Mouse (Mus musculus): Measurements from ENCODE around the gene Zfy1. TPM values are rescaled to one million over a fixed set of nuclear protein-coding genes. Genes with fewer than 3 reads are reported as not detected.
"Not testable (repeated sequence)": the region's sequence is repeated elsewhere in the genome, so short reads cannot be mapped to it uniquely, and the experiment has no call there.

Gene Zfy1
- polyA plus RNA-seq (2015; fragmentation: Nextera tagmentation; extraction: Ambion mirVana), result not detected in 2 replicates

- H3K36me3 ChIP-seq; H3K9me3 ChIP-seq; H3K9ac ChIP-seq; H3K4me3 ChIP-seq; ATAC-seq (ENCODE audit: extremely low read depth, insufficient number of reproducible peaks, low FRiP score, low TSS enrichment); H3K4me2 ChIP-seq; H3K27ac ChIP-seq (replicated peaks); H3K27me3 ChIP-seq (replicated peaks); H3K4me1 ChIP-seq: not testable (repeated sequence)
- no CpG with 5 or more reads among the region's 11 CpGs for WGBS
These were observed at the start of gene Zfy1 for GRCm38 (mm10) chrY:797309-797708. TSS of gene Zfy1 (minus strand) at chrY:797409.

GRCm38 (mm10) chrY:818396-818795 lies 21.2 kb upstream of the Zfy1 start, which contains the start of gene Uba1y:
TSS of gene Uba1y (plus strand) at chrY:818649.
- H3K4me3 ChIP-seq, result no peak within 1 kb of the TSS
- no peaks in the 10 kb centered on the region for H3K4me1 ChIP-seq
- ATAC-seq (ENCODE audit: extremely low read depth, insufficient number of reproducible peaks, low FRiP score, low TSS enrichment), result no peak
- WGBS, result 90% methylated on average over 12 of the region's 15 CpGs
- no peaks in the 10 kb centered on the region for H3K9me3 ChIP-seq
- H3K27me3 ChIP-seq (replicated peaks), result no peaks in the 10 kb centered on the region
- H3K27ac ChIP-seq (replicated peaks), result no peak within 1 kb of the TSS
- no peak within 1 kb of the TSS for H3K4me2 ChIP-seq
- no peaks in the 10 kb centered on the region for H3K36me3 ChIP-seq
- no peak within 1 kb of the TSS for H3K9ac ChIP-seq

- Histone ChIP-seq H3K4me3 (peak overlapping the region; percentile 37), H3K9ac (no peak overlapping the region), H3K36me3 (no peaks in the 10 kb centered on the region), H3K9me3 (no peaks in the 10 kb centered on the region), H3K27ac (replicated peaks) (0 out of 2 replicates have a peak overlapping the region, but pooled peaks have one; percentile 32), H3K4me2 (peak overlapping the region; percentile 55), H3K4me1 (no peaks in the 10 kb centered on the region), H3K27me3 (replicated peaks) (no peaks in the 10 kb centered on the region)
- 0% methylated on average over 14 of the region's 15 CpGs for WGBS
- no peak; the same call in 1 of the 2 replicates for ATAC-seq (ENCODE audit: extremely low read depth, insufficient number of reproducible peaks, low FRiP score, low TSS enrichment)
These were observed 11.9 kb upstream of the Zfy1 start for GRCm38 (mm10) chrY:808991-809661.

Other genes starting within 250 kb of the Zfy1 start
- not detected in 2 replicates for gene Uba1y, start 21.2 kb upstream of the Zfy1 start, polyA plus RNA-seq (2015; fragmentation: Nextera tagmentation; extraction: Ambion mirVana)
- 5.2 and 5.8 TPM in 2 replicates for gene Kdm5d, start 100.4 kb upstream of the Zfy1 start, polyA plus RNA-seq (2015; fragmentation: Nextera tagmentation; extraction: Ambion mirVana)
- gene Eif2s3y, start 213.1 kb upstream of the Zfy1 start, polyA plus RNA-seq (2015; fragmentation: Nextera tagmentation; extraction: Ambion mirVana), result 30.7 and 41.0 TPM in 2 replicates